Mouse (Mus musculus): ENCODE results near the gene Kcnh2.
A peak's percentile ranks its signal among the peaks of the same experiment; 100 is the strongest.

Kcnh2 gene

GRCm38 (mm10) chr5:24346313-24346712 is 5.1 kb downstream of the Kcnh2 start:
- DNase-seq (ENCODE audit: low spot score): no peak

GRCm38 (mm10) chr5:24344477-24345051 is 6.8 kb downstream of the Kcnh2 start:
- DNase-seq (ENCODE audit: low spot score): no peak

GRCm38 (mm10) chr5:24343977-24344436 is 7.4 kb downstream of the Kcnh2 start:
- no peak for DNase-seq (ENCODE audit: low spot score)

GRCm38 (mm10) chr5:24343379-24343778 is 8.0 kb downstream of the Kcnh2 start:
- DNase-seq (ENCODE audit: low spot score): no peak

GRCm38 (mm10) chr5:24342966-24343365 is 8.4 kb downstream of the Kcnh2 start:
- DNase-seq (ENCODE audit: low spot score): no peak

GRCm38 (mm10) chr5:24342205-24342963 is 9.0 kb downstream of the Kcnh2 start:
- no peak for DNase-seq (ENCODE audit: low spot score)

- DNase-seq (ENCODE audit: low spot score): no peak
Observed at GRCm38 (mm10) chr5:24337821-24338220, 13.6 kb downstream of the Kcnh2 start.

- DNase-seq (ENCODE audit: low spot score): no peak
Observed at GRCm38 (mm10) chr5:24337366-24337765, 14.0 kb downstream of the Kcnh2 start.

GRCm38 (mm10) chr5:24335888-24336511 is 15.4 kb downstream of the Kcnh2 start:
- DNase-seq (ENCODE audit: low spot score): peak; percentile 52

- DNase-seq (ENCODE audit: low spot score): no peak
Observed at GRCm38 (mm10) chr5:24334749-24335148, 16.7 kb downstream of the Kcnh2 start.

GRCm38 (mm10) chr5:24332401-24332800 is 19.0 kb downstream of the Kcnh2 start:
- no peak for DNase-seq (ENCODE audit: low spot score)

- DNase-seq (ENCODE audit: low spot score): no peak
Observed at GRCm38 (mm10) chr5:24329965-24330298, 21.5 kb downstream of the Kcnh2 start.

GRCm38 (mm10) chr5:24329212-24329964 is 22.0 kb downstream of the Kcnh2 start:
- DNase-seq (ENCODE audit: low spot score): peak; percentile 42

- DNase-seq (ENCODE audit: low spot score): no peak
Observed at GRCm38 (mm10) chr5:24328813-24329211, 22.6 kb downstream of the Kcnh2 start.

GRCm38 (mm10) chr5:24326842-24327417 is 24.5 kb downstream of the Kcnh2 start:
- DNase-seq (ENCODE audit: low spot score): no peak

GRCm38 (mm10) chr5:24326166-24326841 is 25.1 kb downstream of the Kcnh2 start:
- DNase-seq (ENCODE audit: low spot score): no peak

GRCm38 (mm10) chr5:24325251-24325650 is 26.2 kb downstream of the Kcnh2 start:
- no peak for DNase-seq (ENCODE audit: low spot score)

- DNase-seq (ENCODE audit: low spot score): no peak
Observed at GRCm38 (mm10) chr5:24321711-24322682, 29.4 kb downstream of the Kcnh2 start.

GRCm38 (mm10) chr5:24320894-24321293 is 30.5 kb downstream of the Kcnh2 start:
- no peak for DNase-seq (ENCODE audit: low spot score)

GRCm38 (mm10) chr5:24320467-24320813 is 31.0 kb downstream of the Kcnh2 start:
- DNase-seq (ENCODE audit: low spot score): no peak

Data from ovary, postnatal 14 days (tissue).